Mouse (Mus musculus) erythroblast, embryonic 14.5 days (primary cell): ENCODE results near the gene Aak1.

Experiments used
- GATA1 ChIP-seq: IDR thresholded peaks from 2 replicates; pipeline ENCODE4 v1.6.1; 2012; ENCODE audit warnings: low read length, inconsistent platforms, mixed read lengths
- TAL1 ChIP-seq: IDR thresholded peaks from 3 replicates; pipeline ENCODE4 v1.6.1; 2012; ENCODE audit warnings: low read length, inconsistent platforms, mixed read lengths

DNA sequence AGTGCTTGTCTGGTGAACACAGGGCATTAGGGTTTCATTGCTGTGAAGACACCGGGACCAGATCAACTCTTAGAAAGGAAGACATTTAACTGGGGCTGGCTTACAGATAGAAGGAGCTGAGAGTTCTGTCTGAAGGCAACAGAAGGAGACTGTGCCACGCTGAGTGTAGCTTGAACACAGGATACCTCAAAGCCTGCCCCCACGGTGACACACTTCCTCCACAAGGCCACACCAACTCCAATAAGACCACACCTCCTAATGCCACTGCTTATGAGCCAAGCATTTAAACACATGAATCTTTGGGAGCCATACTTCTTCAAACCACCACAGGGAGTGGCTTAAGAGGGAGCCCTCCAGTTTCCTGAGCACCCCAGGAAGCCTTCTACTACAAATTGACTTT lies 51.2 kb downstream of the Aak1 start:
- TF ChIP-seq GATA1 (no peak), TAL1 (no peak)
